Mouse (Mus musculus): ENCODE measurements around the gene Gpa33.

GRCm38 (mm10) chr1:166160111-166160510, 30.1 kb downstream of the Gpa33 start:
- TF ChIP-seq CTCF (IDR thresholded peaks at IDR 0.05; ENCODE audit: borderline replicate concordance, control insufficient read depth, extremely low read depth, insufficient read depth, low read length, poor library complexity) (no peak), POLR2A (IDR thresholded peaks at IDR 0.05; ENCODE audit: control insufficient read depth, extremely low read depth, insufficient read depth, low read length, poor library complexity) (no peak)
